Mouse (Mus musculus): ENCODE measurements around the gene Erg.

- TF ChIP-seq POLR2A (IDR thresholded peaks at IDR 0.05; ENCODE audit: low read depth, low read length) (no peak), MYC (IDR thresholded peaks at IDR 0.05; ENCODE audit: low read depth, low read length) (no peak), TCF12 (IDR thresholded peaks at IDR 0.05; ENCODE audit: low read depth, low read length) (no peak), CTCF (conservative IDR thresholded peaks at IDR 0.05 in 1 of 2, IDR thresholded peaks at IDR 0.05 in 1 of 2; ENCODE audit: low read depth in 2 of 2, low read length in 2 of 2) (no peak), USF1 (IDR thresholded peaks at IDR 0.05; ENCODE audit: low read depth, low read length) (no peak), IRF4 (IDR thresholded peaks at IDR 0.05; ENCODE audit: low read depth, low read length) (no peak), ZMIZ1 (IDR thresholded peaks at IDR 0.05; ENCODE audit: low read depth, low read length) (no peak), TBP (conservative IDR thresholded peaks at IDR 0.05; ENCODE audit: low read depth, low read length) (no peak), ELF1 (IDR thresholded peaks at IDR 0.05; ENCODE audit: low read depth, low read length) (no peak), ETS1 (conservative IDR thresholded peaks at IDR 0.05; ENCODE audit: low read depth, low read length) (no peak), KAT2A (IDR thresholded peaks at IDR 0.05; ENCODE audit: insufficient replicate concordance, low read length) (no peak), GABPA (IDR thresholded peaks at IDR 0.05; ENCODE audit: insufficient replicate concordance, low read depth, low read length) (no peak), MAFK (IDR thresholded peaks at IDR 0.05; ENCODE audit: insufficient replicate concordance, low read length) (no peak)
These were observed 187.5 kb downstream of the Erg start for GRCm38 (mm10) chr16:95398761-95399343.
